Mouse (Mus musculus): ENCODE results near the gene Plekha4. TPM values are rescaled to one million over a fixed set of nuclear protein-coding genes. Genes with fewer than 3 reads are reported as not detected.

The Plekha4 gene
- total and polyA plus RNA-seq, 3 experiments = 0.12 to 0.65 TPM; not detected in 1

GRCm38 (mm10) chr7:45589898-45590297 lies 63.8 kb downstream of the Plekha4 start:
- TF ChIP-seq MYB (IDR thresholded peaks at IDR 0.05; ENCODE audit: low read depth, low read length) (no peak), JUND (IDR thresholded peaks at IDR 0.05; ENCODE audit: low read depth, low read length) (no peak), NELFE (IDR thresholded peaks at IDR 0.05; ENCODE audit: low read depth, low read length) (no peak), GATA1 (IDR thresholded peaks at IDR 0.05; ENCODE audit: low read depth, low read length) (no peak), TBP (IDR thresholded peaks at IDR 0.05; ENCODE audit: low read depth, low read length) (no peak), ELF1 (IDR thresholded peaks at IDR 0.05; ENCODE audit: low read depth, low read length) (no peak), CHD1 (IDR thresholded peaks at IDR 0.05; ENCODE audit: low read depth, low read length) (no peak), HCFC1 (IDR thresholded peaks at IDR 0.05; ENCODE audit: low read depth, low read length) (no peak), ZC3H11A (IDR thresholded peaks at IDR 0.05; ENCODE audit: low read depth, low read length) (no peak), NRF1 (IDR thresholded peaks at IDR 0.05; ENCODE audit: insufficient read depth, low read depth, low read length, poor library complexity, severe bottlenecking) (no peak), UBTF (IDR thresholded peaks at IDR 0.05; ENCODE audit: borderline replicate concordance, insufficient read depth, low read depth, low read length) (no peak), RAD21 (IDR thresholded peaks at IDR 0.05; ENCODE audit: low read depth, low read length) (no peak), MAFK (IDR thresholded peaks at IDR 0.05; ENCODE audit: borderline replicate concordance, low read depth, low read length) (no peak)

GRCm38 (mm10) chr7:45590874-45591273 lies 64.7 kb downstream of the Plekha4 start:
- no peak overlapping the region for H3K9ac ChIP-seq (ENCODE audit: control insufficient read depth, low read depth, low read length, poor library complexity, severe bottlenecking)
- peaks cover 6 to 13% of the 10 kb centered on the region in 2 experiments for H3K4me1 ChIP-seq (ENCODE audit: control insufficient read depth in 1 of 2, insufficient read depth in 2 of 2, low read length in 2 of 2)
- no peak for TF ChIP-seq MXI1 (IDR thresholded peaks at IDR 0.05; ENCODE audit: low read depth, low read length)
- no peak for TF ChIP-seq KAT2A (conservative IDR thresholded peaks at IDR 0.05; ENCODE audit: low read depth, low read length)
- TF ChIP-seq ZMIZ1 (IDR thresholded peaks at IDR 0.05; ENCODE audit: low read depth, low read length) = no peak
- TF ChIP-seq SMC3 (IDR thresholded peaks at IDR 0.05; ENCODE audit: low read depth, low read length) = peak; percentile 51
- TF ChIP-seq RAD21 (IDR thresholded peaks at IDR 0.05; ENCODE audit: low read depth, low read length) = peak; percentile 43
- no peak for TF ChIP-seq MAX (IDR thresholded peaks at IDR 0.05; ENCODE audit: low read length)
- TF ChIP-seq CHD2 (IDR thresholded peaks at IDR 0.05; ENCODE audit: low read length) = no peak
- TF ChIP-seq ZNF384 (IDR thresholded peaks at IDR 0.05; ENCODE audit: low read depth, low read length) = no peak
- TF ChIP-seq POLR2AphosphoS2 (IDR thresholded peaks at IDR 0.05; ENCODE audit: low read length) = no peak
- no peak for TF ChIP-seq UBTF (IDR thresholded peaks at IDR 0.05; ENCODE audit: borderline replicate concordance, insufficient read depth, low read depth, low read length)
- no peak for TF ChIP-seq SIN3A (IDR thresholded peaks at IDR 0.05; ENCODE audit: low read length)
- TF ChIP-seq CHD1 (IDR thresholded peaks at IDR 0.05; ENCODE audit: low read depth, low read length) = no peak
- TF ChIP-seq MEF2A (IDR thresholded peaks at IDR 0.05; ENCODE audit: extremely low read depth, insufficient replicate concordance, low read depth, low read length, poor library complexity, severe bottlenecking) = no peak
- TF ChIP-seq USF1 (IDR thresholded peaks at IDR 0.05; ENCODE audit: low read depth, low read length) = no peak
- TF ChIP-seq ETS1 (IDR thresholded peaks at IDR 0.05; ENCODE audit: low read depth, low read length) = no peak
- no peak for TF ChIP-seq POLR2AphosphoS5 (IDR thresholded peaks at IDR 0.05; ENCODE audit: borderline replicate concordance, low read depth, low read length)
- TF ChIP-seq CTCF (IDR thresholded peaks at IDR 0.05 in 2 of 3, conservative IDR thresholded peaks at IDR 0.05 in 1 of 3; ENCODE audit: control insufficient read depth in 1 of 3, insufficient read depth in 1 of 3, low read depth in 2 of 3, low read length in 3 of 3, poor library complexity in 1 of 3, severe bottlenecking in 1 of 3) = peak; percentile 32 to 53 (median 39); a peak in 5 of 6 replicates
- no peak for TF ChIP-seq EP300 (IDR thresholded peaks at IDR 0.05; ENCODE audit: low read depth in 1 of 2, low read length in 2 of 2)
- H3K36me3 ChIP-seq (ENCODE audit: control insufficient read depth in 1 of 2, insufficient read depth in 2 of 2, low read length in 2 of 2) = peaks cover 0 to 22% of the 10 kb centered on the region in 2 experiments; a peak in 3 of 4 replicates
- H3K79me2 ChIP-seq (ENCODE audit: control insufficient read depth, insufficient read depth, low read length, poor library complexity) = no peaks in the 10 kb centered on the region
- DNase-seq (ENCODE audit: low read depth, low spot score) = peak; percentile 65
- H3K27ac ChIP-seq (ENCODE audit: control insufficient read depth, low read depth, low read length) = no peak overlapping the region
- H3K27me3 ChIP-seq (ENCODE audit: control insufficient read depth in 1 of 2, insufficient read depth in 2 of 2, low read length in 2 of 2) = no peaks in the 10 kb centered on the region
- H3K9me3 ChIP-seq (replicated peaks; ENCODE audit: insufficient read depth, low read length) = no peaks in the 10 kb centered on the region
- no peak overlapping the region for H3K4me3 ChIP-seq (ENCODE audit: control insufficient read depth in 1 of 2, insufficient read depth in 1 of 2, low read depth in 2 of 2, low read length in 2 of 2)

More at GRCm38 (mm10) chr7:45589898-45590297, 63.8 kb downstream of the Plekha4 start:
- H3K9ac ChIP-seq (ENCODE audit: control insufficient read depth, low read depth, low read length, poor library complexity, severe bottlenecking) = no peak overlapping the region
- no peaks in the 10 kb centered on the region for H3K79me2 ChIP-seq (ENCODE audit: control insufficient read depth, insufficient read depth, low read length, poor library complexity)
- peaks cover 3 to 8% of the 10 kb centered on the region in 2 experiments; a peak in 3 of 4 replicates for H3K4me1 ChIP-seq (ENCODE audit: control insufficient read depth in 1 of 2, insufficient read depth in 2 of 2, low read length in 2 of 2)
- no peaks in the 10 kb centered on the region for H3K27me3 ChIP-seq (ENCODE audit: control insufficient read depth in 1 of 2, insufficient read depth in 2 of 2, low read length in 2 of 2)
- H3K27ac ChIP-seq (ENCODE audit: control insufficient read depth, low read depth, low read length) = no peak overlapping the region
- H3K36me3 ChIP-seq (ENCODE audit: control insufficient read depth in 1 of 2, insufficient read depth in 2 of 2, low read length in 2 of 2) = peaks cover 0 to 20% of the 10 kb centered on the region in 2 experiments; a peak in 3 of 4 replicates
- H3K4me3 ChIP-seq (ENCODE audit: control insufficient read depth in 1 of 2, insufficient read depth in 1 of 2, low read depth in 2 of 2, low read length in 2 of 2) = no peak overlapping the region
- no peaks in the 10 kb centered on the region for H3K9me3 ChIP-seq (replicated peaks; ENCODE audit: insufficient read depth, low read length)
- no peak for DNase-seq (ENCODE audit: low read depth, low spot score)

Data from MEL (cell line).